Mouse (Mus musculus) frontal cortex, postnatal 36 days (tissue): ENCODE measurements around the gene Slc22a23.

Experiments used
- DNase-seq, 2 experiments: peaks; one replicate each; pipeline ENCODE4 v3.0.0; 2022; ENCODE audit warnings: low spot score in 2 of 2

Gene Slc22a23

GRCm38 (mm10) chr13:34269376-34269991 is 75.5 kb downstream of the Slc22a23 start:
- DNase-seq: no peak

- no peak for DNase-seq
Observed at GRCm38 (mm10) chr13:34266942-34267660, 77.9 kb downstream of the Slc22a23 start.

- no peak for DNase-seq
Observed at GRCm38 (mm10) chr13:34266067-34266466, 78.9 kb downstream of the Slc22a23 start.

- DNase-seq: no peak
Observed at GRCm38 (mm10) chr13:34265576-34265975, 79.4 kb downstream of the Slc22a23 start.

- no peak for DNase-seq
Observed at GRCm38 (mm10) chr13:34265022-34265565, 79.9 kb downstream of the Slc22a23 start.

- no peak for DNase-seq
Observed at GRCm38 (mm10) chr13:34264508-34264907, 80.5 kb downstream of the Slc22a23 start.

GRCm38 (mm10) chr13:34258765-34259164 is 86.2 kb downstream of the Slc22a23 start:
- DNase-seq: no peak

- DNase-seq: no peak
Observed at GRCm38 (mm10) chr13:34257177-34257576, 87.8 kb downstream of the Slc22a23 start.

- no peak for DNase-seq
Observed at GRCm38 (mm10) chr13:34256676-34257075, 88.3 kb downstream of the Slc22a23 start.

GRCm38 (mm10) chr13:34255297-34255696 is 89.7 kb downstream of the Slc22a23 start:
- DNase-seq: no peak

- no peak for DNase-seq
Observed at GRCm38 (mm10) chr13:34254691-34255090, 90.3 kb downstream of the Slc22a23 start.

- no peak for DNase-seq
Observed at GRCm38 (mm10) chr13:34253736-34254135, 91.2 kb downstream of the Slc22a23 start.

- DNase-seq: no peak
Observed at GRCm38 (mm10) chr13:34248941-34249920, 95.8 kb downstream of the Slc22a23 start.

- DNase-seq: no peak
Observed at GRCm38 (mm10) chr13:34248107-34248506, 96.9 kb downstream of the Slc22a23 start.

GRCm38 (mm10) chr13:34246821-34247220 is 98.2 kb downstream of the Slc22a23 start:
- DNase-seq: no peak

- DNase-seq: no peak
Observed at GRCm38 (mm10) chr13:34245216-34245615, 99.8 kb downstream of the Slc22a23 start.

- DNase-seq: no peak
Observed at GRCm38 (mm10) chr13:34244186-34244585, 100.8 kb downstream of the Slc22a23 start.

- no peak for DNase-seq
Observed at GRCm38 (mm10) chr13:34242211-34242610, 102.8 kb downstream of the Slc22a23 start.

GRCm38 (mm10) chr13:34240087-34240428 is 104.9 kb downstream of the Slc22a23 start:
- no peak for DNase-seq

GRCm38 (mm10) chr13:34239371-34240086 is 105.5 kb downstream of the Slc22a23 start:
- DNase-seq: no peak

GRCm38 (mm10) chr13:34238646-34239290 is 106.2 kb downstream of the Slc22a23 start:
- DNase-seq: no peak
